Mouse (Mus musculus) cerebellum, adult 2 months (tissue): ENCODE data around the gene Srgap3. TPM values are rescaled to one million over a fixed set of nuclear protein-coding genes. Genes with fewer than 3 reads are reported as not detected.

Source experiments
- DNase-seq, 2 experiments: peaks; one replicate each; pipeline ENCODE4 v3.0.0; 2021
- H3K27ac ChIP-seq: fragments of 200-500 bp; 2 replicates; pipeline ENCODE4 v1.5.1; 2012; ENCODE audit warnings: low read length, control low read depth, inconsistent platforms; ENCODE audit not compliant: insufficient read depth
- H3K27me3 ChIP-seq: fragments of 200-500 bp; 2 replicates; pipeline ENCODE4 v1.6.1; 2012; ENCODE audit warnings: inconsistent platforms, mild to moderate bottlenecking, low read length, moderate library complexity; ENCODE audit not compliant: control insufficient read depth, insufficient read depth
- H3K4me1 ChIP-seq: fragments of 200-500 bp; 2 replicates; pipeline ENCODE4 v1.6.1; 2011; ENCODE audit warnings: low read length; ENCODE audit not compliant: control insufficient read depth, insufficient read depth
- H3K4me3 ChIP-seq: fragments of 200-500 bp; replicated peaks from 2 replicates; pipeline ENCODE3; 2011; ENCODE audit warnings: mild to moderate bottlenecking, low read depth, low read length, control low read depth; ENCODE audit not compliant: insufficient read depth
- CTCF ChIP-seq: fragments of 200-500 bp; IDR thresholded peaks from 2 replicates; pipeline ENCODE4 v1.5.1; 2011; ENCODE audit warnings: low read depth, mild to moderate bottlenecking, control low read depth, low read length, moderate library complexity, borderline replicate concordance; ENCODE audit not compliant: insufficient read depth
- POLR2A ChIP-seq: fragments of 200-500 bp; IDR thresholded peaks from 2 replicates; pipeline ENCODE4 v1.6.1; 2011; ENCODE audit warnings: low read length, control low read depth, borderline replicate concordance; ENCODE audit not compliant: insufficient read depth
- WGBS: fragments of 180-500 bp; shearing (Covaris S2); methylation state at CpG from one replicate; pipeline ENCODE4 v1.1.7; 2018; 5-methylcytosine and 5-hydroxymethylcytosine counted together
- polyA plus RNA-seq: library from polyadenylated mRNA; depleted of rRNA; stranded (reverse); fragments of >200 nt; gene quantifications from 2 replicates; pipeline ENCODE4 v1.2.3, GENCODE M21; 2012; rRNA removed

Gene Srgap3
- polyA plus RNA-seq, 1 experiment: 99.2 TPM

DNA sequence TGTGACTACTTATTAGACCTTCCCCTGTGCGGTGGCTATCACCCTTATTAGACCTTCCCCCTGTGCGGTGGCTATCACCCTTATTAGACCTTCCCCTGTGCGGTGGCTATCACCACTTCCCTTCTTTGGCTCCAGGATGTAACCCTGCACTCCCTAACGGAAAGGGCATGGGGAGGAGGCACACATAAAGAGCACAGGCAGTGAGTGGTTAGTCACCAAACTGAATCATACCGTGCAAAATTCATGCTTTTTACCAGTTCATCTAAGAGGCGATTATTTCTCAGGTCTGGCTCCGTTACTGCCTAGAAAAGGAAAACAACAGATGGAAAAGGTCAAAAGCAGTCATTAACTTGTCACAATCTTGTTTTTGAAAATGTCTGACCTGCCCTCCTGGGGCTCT lies 260.6 kb downstream of the Srgap3 start:
- TF ChIP-seq POLR2A (no peak), CTCF (no peak)
- WGBS: 77% methylated on average over 7 of the region's 7 CpGs
- no peaks in the 10 kb centered on the region for H3K27me3 ChIP-seq
- no peak for DNase-seq
- H3K27ac ChIP-seq: no peak overlapping the region
- peaks cover 3% of the 10 kb centered on the region; the same call in 1 of the 2 replicates for H3K4me1 ChIP-seq
- no peak overlapping the region for H3K4me3 ChIP-seq

DNA sequence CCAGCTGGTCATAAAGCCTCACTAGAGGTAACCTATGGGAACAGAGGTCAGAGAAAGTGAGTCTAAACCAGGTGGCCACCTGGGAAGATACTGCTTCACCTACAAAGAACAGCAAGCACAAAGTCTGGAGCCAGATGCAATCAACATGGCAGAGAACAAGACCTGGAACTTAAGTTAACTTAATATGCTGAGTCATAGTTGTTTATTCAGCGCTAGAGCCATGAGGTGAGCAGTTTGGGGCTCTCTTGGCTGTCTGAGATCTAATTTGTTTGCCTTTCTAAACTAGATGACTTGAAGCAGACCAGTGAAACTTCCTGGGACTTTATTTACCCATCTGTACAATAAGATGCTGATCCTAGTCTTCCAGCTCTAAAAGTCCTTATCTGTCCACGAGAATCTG lies 263.0 kb downstream of the Srgap3 start:
- WGBS: 88% methylated on average over 2 of the region's 2 CpGs
- no peak overlapping the region for H3K4me3 ChIP-seq
- TF ChIP-seq POLR2A (no peak), CTCF (no peak)
- no peak overlapping the region for H3K27ac ChIP-seq
- DNase-seq: no peak
- no peaks in the 10 kb centered on the region for H3K27me3 ChIP-seq
- H3K4me1 ChIP-seq: peaks cover 3% of the 10 kb centered on the region; the same call in 1 of the 2 replicates

Other genes with a start within 250 kb of the Srgap3 start
- gene Thumpd3, start 99.0 kb upstream of the Srgap3 start, polyA plus RNA-seq: 20.8 and 21.8 TPM in 2 replicates
- gene Setd5, start 130.1 kb upstream of the Srgap3 start, polyA plus RNA-seq: 58.9 and 64.2 TPM in 2 replicates
- 53.1 and 57.5 TPM in 2 replicates for gene Lhfpl4, start 248.1 kb upstream of the Srgap3 start, polyA plus RNA-seq